Mouse (Mus musculus): ENCODE measurements around the gene Slc16a4.
"Not testable (repeated sequence)": the region's sequence is repeated elsewhere in the genome, so short reads cannot be mapped to it uniquely, and the experiment has no call there.

The Slc16a4 gene

GRCm38 (mm10) chr3:107296917-107297316, 5.9 kb downstream of the Slc16a4 start:
- DNase-seq: not testable (repeated sequence)

- no peak for DNase-seq
These were observed 26.3 kb downstream of the Slc16a4 start for GRCm38 (mm10) chr3:107317338-107317737.

GRCm38 (mm10) chr3:107321141-107321540, 30.1 kb downstream of the Slc16a4 start:
- no peak for DNase-seq

GRCm38 (mm10) chr3:107321776-107322175, 30.7 kb downstream of the Slc16a4 start:
- DNase-seq: no peak

GRCm38 (mm10) chr3:107326442-107326841, 35.4 kb downstream of the Slc16a4 start:
- DNase-seq: no peak

GRCm38 (mm10) chr3:107330503-107331424, 39.7 kb downstream of the Slc16a4 start:
- DNase-seq: no peak

- DNase-seq: no peak
These were observed 40.7 kb downstream of the Slc16a4 start for GRCm38 (mm10) chr3:107331746-107332126.

- DNase-seq: peak; percentile 67
These were observed 41.3 kb downstream of the Slc16a4 start for GRCm38 (mm10) chr3:107332127-107332959.

- peak; percentile 95 for DNase-seq
These were observed 41.9 kb downstream of the Slc16a4 start for GRCm38 (mm10) chr3:107332960-107333380.

GRCm38 (mm10) chr3:107333381-107334201, 42.6 kb downstream of the Slc16a4 start, which contains the start of gene Rbm15:
Rbm15 (minus strand) TSS chr3:107333673.
- DNase-seq: peak; percentile 95

- no peak for DNase-seq
These were observed 43.3 kb downstream of the Slc16a4 start for GRCm38 (mm10) chr3:107334202-107334934.

GRCm38 (mm10) chr3:107343971-107344370, 52.9 kb downstream of the Slc16a4 start:
- DNase-seq: no peak

GRCm38 (mm10) chr3:107345033-107345725, 54.1 kb downstream of the Slc16a4 start:
- no peak for DNase-seq

GRCm38 (mm10) chr3:107349006-107349405, 58.0 kb downstream of the Slc16a4 start:
- no peak for DNase-seq

- no peak for DNase-seq
These were observed 60.7 kb downstream of the Slc16a4 start for GRCm38 (mm10) chr3:107351706-107352105.

- no peak for DNase-seq
These were observed 64.7 kb downstream of the Slc16a4 start for GRCm38 (mm10) chr3:107355618-107356260.

- DNase-seq: peak; percentile 86
These were observed 66.0 kb downstream of the Slc16a4 start for GRCm38 (mm10) chr3:107356964-107357441.

- no peak for DNase-seq
These were observed 66.7 kb downstream of the Slc16a4 start for GRCm38 (mm10) chr3:107357700-107358234.

GRCm38 (mm10) chr3:107360341-107360740, 69.3 kb downstream of the Slc16a4 start:
- no peak for DNase-seq

All from right cerebral cortex, postnatal 25 days (tissue).